Mouse (Mus musculus): Measurements from ENCODE around the gene Gm8909. TPM values are rescaled to one million over a fixed set of nuclear protein-coding genes. Genes with fewer than 3 reads are reported as not detected.

Gm8909 gene
- not detected for polyA plus RNA-seq (2015; fragmentation: Illumina TruSeq; extraction: RNeasy Lipid Tissue Mini Kit (QIAGEN cat#74804); ENCODE audit: insufficient read depth, low read depth, low replicate concordance)

GRCm38 (mm10) chr17:36168039-36168652, at the start of gene Gm8909:
Gene Gm8909 (minus strand): TSS chr17:36168537.

GRCm38 (mm10) chr17:36190169-36190507, 21.8 kb upstream of the Gm8909 start, which contains the start of gene H2-T3:
Gene H2-T3 (minus strand): TSS chr17:36190287.

GRCm38 (mm10) chr17:36128968-36129817, 39.1 kb downstream of the Gm8909 start, which contains the start of gene Gm7030:
Gene Gm7030 (minus strand): TSS chr17:36129425.

GRCm38 (mm10) chr17:36121352-36122020, 46.9 kb downstream of the Gm8909 start, which contains the start of gene Gm19684:
Gene Gm19684 (plus strand): TSS chr17:36121678.

Other genes with a start within 250 kb of the Gm8909 start
- gene Abcf1, start 198.8 kb downstream of the Gm8909 start, polyA plus RNA-seq (2015; fragmentation: Illumina TruSeq; extraction: RNeasy Lipid Tissue Mini Kit (QIAGEN cat#74804); ENCODE audit: insufficient read depth, low read depth, low replicate concordance): 22.7 TPM
- gene Gnl1, start 188.7 kb downstream of the Gm8909 start, polyA plus RNA-seq (2015; fragmentation: Illumina TruSeq; extraction: RNeasy Lipid Tissue Mini Kit (QIAGEN cat#74804); ENCODE audit: insufficient read depth, low read depth, low replicate concordance): 11.9 TPM
- 6.7 TPM for gene Prr3, start 188.3 kb downstream of the Gm8909 start, polyA plus RNA-seq (2015; fragmentation: Illumina TruSeq; extraction: RNeasy Lipid Tissue Mini Kit (QIAGEN cat#74804); ENCODE audit: insufficient read depth, low read depth, low replicate concordance)
- gene H2-T24, start 148.0 kb downstream of the Gm8909 start, polyA plus RNA-seq (2015; fragmentation: Illumina TruSeq; extraction: RNeasy Lipid Tissue Mini Kit (QIAGEN cat#74804); ENCODE audit: insufficient read depth, low read depth, low replicate concordance): 3.1 TPM
- gene H2-T23, start 135.7 kb downstream of the Gm8909 start, polyA plus RNA-seq (2015; fragmentation: Illumina TruSeq; extraction: RNeasy Lipid Tissue Mini Kit (QIAGEN cat#74804); ENCODE audit: insufficient read depth, low read depth, low replicate concordance): 29.4 TPM
- gene H2-T22, start 125.8 kb downstream of the Gm8909 start, polyA plus RNA-seq (2015; fragmentation: Illumina TruSeq; extraction: RNeasy Lipid Tissue Mini Kit (QIAGEN cat#74804); ENCODE audit: insufficient read depth, low read depth, low replicate concordance): 16.3 TPM
- not detected for gene Gm6034, start 125.6 kb downstream of the Gm8909 start, polyA plus RNA-seq (2015; fragmentation: Illumina TruSeq; extraction: RNeasy Lipid Tissue Mini Kit (QIAGEN cat#74804); ENCODE audit: insufficient read depth, low read depth, low replicate concordance)
- not detected for gene Gm11127, start 110.2 kb downstream of the Gm8909 start, polyA plus RNA-seq (2015; fragmentation: Illumina TruSeq; extraction: RNeasy Lipid Tissue Mini Kit (QIAGEN cat#74804); ENCODE audit: insufficient read depth, low read depth, low replicate concordance)
- gene Gm19684, start 46.9 kb downstream of the Gm8909 start, polyA plus RNA-seq (2015; fragmentation: Illumina TruSeq; extraction: RNeasy Lipid Tissue Mini Kit (QIAGEN cat#74804); ENCODE audit: insufficient read depth, low read depth, low replicate concordance): not detected
- not detected for gene Gm7030, start 39.1 kb downstream of the Gm8909 start, polyA plus RNA-seq (2015; fragmentation: Illumina TruSeq; extraction: RNeasy Lipid Tissue Mini Kit (QIAGEN cat#74804); ENCODE audit: insufficient read depth, low read depth, low replicate concordance)
- gene H2-T3, start 21.8 kb upstream of the Gm8909 start, polyA plus RNA-seq (2015; fragmentation: Illumina TruSeq; extraction: RNeasy Lipid Tissue Mini Kit (QIAGEN cat#74804); ENCODE audit: insufficient read depth, low read depth, low replicate concordance): not detected
- 31.5 TPM for gene Rpp21, start 89.5 kb upstream of the Gm8909 start, polyA plus RNA-seq (2015; fragmentation: Illumina TruSeq; extraction: RNeasy Lipid Tissue Mini Kit (QIAGEN cat#74804); ENCODE audit: insufficient read depth, low read depth, low replicate concordance)
- 16.5 TPM for gene Trim39, start 103.7 kb upstream of the Gm8909 start, polyA plus RNA-seq (2015; fragmentation: Illumina TruSeq; extraction: RNeasy Lipid Tissue Mini Kit (QIAGEN cat#74804); ENCODE audit: insufficient read depth, low read depth, low replicate concordance)
- not detected for gene H2-M10.2, start 118.0 kb upstream of the Gm8909 start, polyA plus RNA-seq (2015; fragmentation: Illumina TruSeq; extraction: RNeasy Lipid Tissue Mini Kit (QIAGEN cat#74804); ENCODE audit: insufficient read depth, low read depth, low replicate concordance)
- gene H2-M10.1, start 157.6 kb upstream of the Gm8909 start, polyA plus RNA-seq (2015; fragmentation: Illumina TruSeq; extraction: RNeasy Lipid Tissue Mini Kit (QIAGEN cat#74804); ENCODE audit: insufficient read depth, low read depth, low replicate concordance): not detected
- gene H2-M10.3, start 199.9 kb upstream of the Gm8909 start, polyA plus RNA-seq (2015; fragmentation: Illumina TruSeq; extraction: RNeasy Lipid Tissue Mini Kit (QIAGEN cat#74804); ENCODE audit: insufficient read depth, low read depth, low replicate concordance): not detected